Mouse (Mus musculus) erythroblast, embryonic 14.5 days (primary cell): Measurements from ENCODE around the gene Gnb1l. TPM values are rescaled to one million over a fixed set of nuclear protein-coding genes. Genes with fewer than 3 reads are reported as not detected.

Source experiments
- H3K27me3 ChIP-seq: 2 replicates; pipeline ENCODE4 v1.6.1; 2012; ENCODE audit warnings: inconsistent platforms; ENCODE audit not compliant: control insufficient read depth
- H3K36me3 ChIP-seq: 2 replicates; pipeline ENCODE4 v1.6.1; 2012; ENCODE audit warnings: mild to moderate bottlenecking, inconsistent platforms; ENCODE audit not compliant: control insufficient read depth
- H3K4me1 ChIP-seq: 2 replicates; pipeline ENCODE4 v1.6.1; 2012; ENCODE audit warnings: inconsistent platforms; ENCODE audit not compliant: control insufficient read depth
- H3K4me3 ChIP-seq: replicated peaks from 2 replicates; pipeline ENCODE3; 2012; ENCODE audit warnings: moderate library complexity, mild to moderate bottlenecking, inconsistent platforms
- H3K9me3 ChIP-seq: 2 replicates; pipeline ENCODE4 v1.6.1; 2012; ENCODE audit warnings: low read length, inconsistent platforms, mixed read lengths; ENCODE audit not compliant: control insufficient read depth
- GATA1 ChIP-seq: IDR thresholded peaks from 2 replicates; pipeline ENCODE4 v1.6.1; 2012; ENCODE audit warnings: low read length, inconsistent platforms, mixed read lengths
- TAL1 ChIP-seq: IDR thresholded peaks from 3 replicates; pipeline ENCODE4 v1.6.1; 2012; ENCODE audit warnings: low read length, inconsistent platforms, mixed read lengths
- polyA plus RNA-seq: library from polyadenylated mRNA; stranded (reverse); fragments of >175 nt; gene quantifications from 2 replicates; pipeline ENCODE4 v1.2.3, GENCODE M21; 2012

Gene Gnb1l
- polyA plus RNA-seq, 1 experiment: 0.64 TPM

DNA sequence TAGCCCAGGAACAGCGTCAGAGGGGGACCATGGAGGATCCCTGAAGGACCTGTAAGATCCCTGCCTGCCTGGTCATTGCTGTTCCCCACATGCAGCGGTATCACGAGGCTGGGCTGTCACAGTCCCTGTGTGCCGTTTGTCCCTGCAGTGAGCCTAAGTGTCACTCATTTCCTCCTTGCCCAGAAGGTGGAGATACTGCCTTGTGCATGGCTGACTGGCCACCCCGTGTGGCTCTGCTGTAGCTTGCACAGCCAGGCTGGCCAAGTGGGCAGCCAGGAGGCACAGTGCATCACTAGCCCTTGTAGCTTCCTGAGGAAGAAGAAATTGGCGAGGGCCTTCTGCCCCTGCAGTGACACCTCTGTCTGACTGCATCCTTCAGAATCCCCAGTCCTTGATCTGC lies 20.5 kb upstream of the Gnb1l start:
- Histone ChIP-seq H3K27me3 (no peaks in the 10 kb centered on the region), H3K4me3 (no peak overlapping the region), H3K36me3 (peaks cover 99% of the 10 kb centered on the region), H3K9me3 (no peaks in the 10 kb centered on the region), H3K4me1 (peaks cover 28% of the 10 kb centered on the region)
- TF ChIP-seq TAL1: no peak
- TF ChIP-seq GATA1: no peak

DNA sequence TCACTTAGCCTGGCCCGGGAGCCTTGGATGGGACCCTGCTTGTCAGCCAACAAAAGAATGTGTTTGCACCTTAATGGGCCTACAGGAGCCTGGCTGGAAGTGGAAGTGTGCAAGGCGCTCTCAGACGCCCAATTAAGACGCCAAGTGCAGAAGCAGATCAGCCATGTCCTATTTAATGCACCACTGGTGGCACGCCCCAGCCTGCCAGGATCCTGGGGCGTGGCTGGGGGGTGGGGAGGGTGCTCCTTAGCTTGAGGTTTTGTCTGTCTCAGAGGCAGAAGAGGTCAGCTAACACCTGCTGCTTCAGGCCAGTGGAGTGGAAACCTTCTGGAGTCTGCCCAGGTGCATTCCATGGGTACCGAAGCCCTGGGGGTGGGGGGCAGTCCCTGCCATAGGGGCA lies 18.8 kb upstream of the Gnb1l start:
- H3K4me1 ChIP-seq: peaks cover 29% of the 10 kb centered on the region
- H3K4me3 ChIP-seq: no peak overlapping the region
- H3K9me3 ChIP-seq: no peaks in the 10 kb centered on the region
- peaks cover 99% of the 10 kb centered on the region for H3K36me3 ChIP-seq
- TF ChIP-seq TAL1 (no peak), GATA1 (no peak)
- H3K27me3 ChIP-seq: no peaks in the 10 kb centered on the region

- Histone ChIP-seq H3K9me3 (no peaks in the 10 kb centered on the region), H3K27me3 (no peaks in the 10 kb centered on the region), H3K36me3 (peaks cover 98% of the 10 kb centered on the region), H3K4me3 (no peak overlapping the region), H3K4me1 (peaks cover 29% of the 10 kb centered on the region)
- TF ChIP-seq TAL1 (no peak), GATA1 (no peak)
Observed at GRCm38 (mm10) chr16:18480933-18481485, 17.5 kb upstream of the Gnb1l start.

DNA sequence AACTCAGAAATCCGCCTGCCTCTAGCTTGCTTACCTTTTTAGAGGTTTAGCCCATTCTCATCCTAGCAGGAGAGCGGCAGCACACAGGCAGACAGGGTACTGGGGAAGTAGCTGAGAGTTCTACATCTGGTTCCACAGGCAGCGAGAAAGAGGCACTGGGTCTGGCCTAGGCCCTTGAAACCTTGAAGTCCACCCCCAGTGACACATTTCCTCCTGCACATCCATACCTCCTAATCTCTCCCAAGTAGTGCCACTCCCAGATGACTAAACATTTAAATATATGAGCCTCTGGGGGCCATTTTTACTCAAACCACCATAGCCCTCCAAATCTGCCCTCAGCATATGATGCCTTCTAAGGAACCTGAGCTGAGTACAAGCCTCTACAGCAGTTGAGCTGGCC lies 16.1 kb upstream of the Gnb1l start:
- H3K27me3 ChIP-seq: no peaks in the 10 kb centered on the region
- peaks cover 91% of the 10 kb centered on the region for H3K36me3 ChIP-seq

DNA sequence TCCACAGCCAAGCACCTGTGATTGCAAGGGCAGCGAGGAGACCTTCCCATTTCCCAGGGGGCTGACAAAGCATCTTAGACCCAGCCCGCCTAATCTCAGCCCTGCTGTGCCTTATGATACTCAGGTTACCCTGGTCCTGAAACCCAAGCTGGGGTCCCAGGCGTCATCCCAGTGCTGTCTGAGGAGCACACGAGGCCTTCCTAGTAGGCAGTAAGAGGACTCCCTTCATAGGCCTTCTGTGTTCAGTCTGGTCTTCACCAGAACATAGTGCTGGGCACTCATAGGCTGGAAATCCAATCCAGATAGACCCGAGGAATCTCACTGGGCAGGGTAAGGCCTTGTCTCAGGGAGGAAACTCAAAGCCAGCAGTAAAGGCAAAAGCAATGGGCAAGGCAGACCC lies 14.7 kb upstream of the Gnb1l start:
- TF ChIP-seq TAL1: no peak
- Histone ChIP-seq H3K4me3 (no peak overlapping the region), H3K36me3 (peaks cover 77% of the 10 kb centered on the region), H3K27me3 (no peaks in the 10 kb centered on the region), H3K9me3 (no peaks in the 10 kb centered on the region), H3K4me1 (peaks cover 27% of the 10 kb centered on the region)

More for the DNA sequence above, 16.1 kb upstream of the Gnb1l start:
- peaks cover 29% of the 10 kb centered on the region for H3K4me1 ChIP-seq
- TF ChIP-seq GATA1: no peak
- TF ChIP-seq TAL1: no peak
- no peak overlapping the region for H3K4me3 ChIP-seq
- no peaks in the 10 kb centered on the region for H3K9me3 ChIP-seq

GRCm38 (mm10) chr16:18484386-18484785 lies 14.1 kb upstream of the Gnb1l start:
- peaks cover 26% of the 10 kb centered on the region for H3K4me1 ChIP-seq
- no peak overlapping the region for H3K4me3 ChIP-seq
- H3K9me3 ChIP-seq: no peaks in the 10 kb centered on the region
- peaks cover 71% of the 10 kb centered on the region for H3K36me3 ChIP-seq
- TF ChIP-seq TAL1: no peak
- TF ChIP-seq GATA1: no peak
- H3K27me3 ChIP-seq: no peaks in the 10 kb centered on the region

DNA sequence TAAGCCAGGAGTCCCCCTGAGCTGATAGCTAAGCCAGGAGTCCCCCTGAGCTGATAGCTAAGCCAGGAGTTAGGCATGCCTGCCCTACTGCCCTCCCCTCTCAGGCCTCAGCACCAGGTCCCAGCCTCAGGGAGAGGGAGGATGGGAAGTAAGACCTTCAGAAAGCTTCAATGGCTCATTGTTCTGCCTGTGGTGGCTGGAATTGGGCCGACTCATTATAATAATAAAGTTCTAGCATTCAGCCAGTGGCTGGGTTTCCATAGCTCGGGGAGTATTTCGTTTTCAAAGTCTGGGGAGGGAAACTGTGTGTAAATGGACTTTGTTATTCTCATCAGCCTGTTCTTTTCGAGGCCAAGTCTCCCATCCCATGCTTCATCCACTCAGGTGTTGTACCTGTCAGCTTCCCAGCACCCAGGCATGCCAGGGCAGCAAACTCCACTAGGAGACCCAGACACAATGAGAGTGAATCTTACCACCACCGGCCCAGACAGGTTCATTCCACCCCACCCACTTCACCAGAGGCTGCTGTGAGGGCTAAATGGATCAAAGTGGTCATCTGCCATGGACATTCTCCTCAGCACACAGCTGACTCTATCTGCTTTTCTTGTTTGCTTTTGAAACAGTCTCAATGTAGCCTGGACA lies 13.6 kb upstream of the Gnb1l start:
- Histone ChIP-seq H3K4me1 (peaks cover 21% of the 10 kb centered on the region), H3K4me3 (no peak overlapping the region), H3K9me3 (no peaks in the 10 kb centered on the region), H3K36me3 (peaks cover 66% of the 10 kb centered on the region), H3K27me3 (no peaks in the 10 kb centered on the region)
- TF ChIP-seq GATA1 (no peak), TAL1 (no peak)

DNA sequence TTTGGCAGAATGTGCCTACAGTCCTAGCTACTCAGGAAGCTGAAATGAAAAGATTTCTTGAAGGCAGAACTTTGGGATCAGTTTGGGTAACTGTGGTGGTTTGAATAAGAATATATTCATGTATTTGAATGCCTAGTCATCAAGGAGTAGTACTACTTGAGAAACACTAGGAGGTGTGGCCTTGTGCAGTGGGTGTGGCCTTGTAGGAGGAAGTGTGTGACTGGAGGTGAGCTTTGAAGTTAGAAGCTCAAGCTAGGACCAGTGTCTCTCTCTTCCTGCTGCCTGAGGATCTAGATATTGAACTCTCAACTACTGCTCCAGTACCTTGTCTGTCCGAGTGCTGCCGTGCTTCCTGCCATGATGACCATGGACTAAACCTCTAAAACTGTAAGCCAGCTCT lies 12.4 kb upstream of the Gnb1l start:
- H3K4me3 ChIP-seq: no peak overlapping the region
- H3K4me1 ChIP-seq: peaks cover 20% of the 10 kb centered on the region
- peaks cover 54% of the 10 kb centered on the region for H3K36me3 ChIP-seq
- no peaks in the 10 kb centered on the region for H3K27me3 ChIP-seq
- no peak for TF ChIP-seq TAL1
- no peak for TF ChIP-seq GATA1
- H3K9me3 ChIP-seq: no peaks in the 10 kb centered on the region

GRCm38 (mm10) chr16:18490281-18490680 lies 8.2 kb upstream of the Gnb1l start:
- Histone ChIP-seq H3K4me1 (0 out of 2 replicates have a peak, but pooled peaks cover 2% of the 10 kb centered on the region), H3K27me3 (no peaks in the 10 kb centered on the region), H3K9me3 (no peaks in the 10 kb centered on the region), H3K4me3 (no peak overlapping the region), H3K36me3 (peaks cover 13% of the 10 kb centered on the region)
- TF ChIP-seq TAL1 (no peak), GATA1 (no peak)

DNA sequence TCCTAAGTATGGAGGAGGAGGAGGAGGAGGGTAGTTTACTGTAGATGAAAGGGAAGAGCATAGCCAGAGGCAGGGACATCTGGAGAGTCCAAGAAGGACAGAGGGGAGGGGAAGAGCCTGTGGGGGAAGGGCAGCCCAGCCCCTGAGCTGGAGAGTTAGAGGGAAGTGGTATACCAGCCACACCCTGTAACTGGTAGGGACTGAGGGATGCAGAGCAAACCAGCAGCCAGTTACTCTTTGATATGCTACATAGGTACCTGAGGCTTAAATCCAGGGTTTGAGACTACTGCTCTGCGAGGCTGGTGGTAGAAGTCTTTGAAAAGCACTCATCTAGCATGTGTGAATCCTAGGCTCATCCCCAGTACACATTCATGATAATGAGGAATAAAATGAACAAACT lies 7.6 kb upstream of the Gnb1l start:
- Histone ChIP-seq H3K27me3 (no peaks in the 10 kb centered on the region), H3K9me3 (no peaks in the 10 kb centered on the region), H3K4me1 (0 out of 2 replicates have a peak, but pooled peaks cover 2% of the 10 kb centered on the region), H3K36me3 (peaks cover 8% of the 10 kb centered on the region), H3K4me3 (no peak overlapping the region)
- TF ChIP-seq TAL1 (no peak), GATA1 (no peak)
